Mouse (Mus musculus) E14TG2a.4 (cell line): ENCODE data around the gene Kcnj10.

Experiments used
- CTCF ChIP-seq: conservative IDR thresholded peaks from 2 replicates; pipeline ENCODE4 v1.5.1; 2014; ENCODE audit warnings: low read length
- NANOG ChIP-seq: IDR thresholded peaks from 2 replicates; pipeline ENCODE4 v1.6.1; 2014; ENCODE audit warnings: borderline replicate concordance, low read length, mixed read lengths
- POU5F1 ChIP-seq: IDR thresholded peaks from 2 replicates; pipeline ENCODE4 v1.6.1; 2014; ENCODE audit warnings: low read length, borderline replicate concordance

GRCm38 (mm10) chr1:172302851-172303250, 38.2 kb upstream of the Kcnj10 start:
- TF ChIP-seq CTCF, result no peak
- TF ChIP-seq NANOG, result no peak
- no peak for TF ChIP-seq POU5F1
